Mouse (Mus musculus) layer of hippocampus, postnatal 36 days (tissue): ENCODE results near the gene Nfic. TPM values are rescaled to one million over a fixed set of nuclear protein-coding genes. Genes with fewer than 3 reads are reported as not detected.
A peak's percentile ranks its signal among the peaks of the same experiment; 100 is the strongest.

Experiments used
- DNase-seq, 2 experiments: peaks; one replicate each; pipeline ENCODE4 v3.0.0; 2022
- total RNA-seq, 2 experiments: library from RNA; stranded (reverse); gene quantifications; 2 replicates each; pipeline ENCODE4 v1.2.3; 2021

The Nfic gene
- total RNA-seq, 2 experiments from 2014 or later: 55.3 to 55.8 TPM

DNA sequence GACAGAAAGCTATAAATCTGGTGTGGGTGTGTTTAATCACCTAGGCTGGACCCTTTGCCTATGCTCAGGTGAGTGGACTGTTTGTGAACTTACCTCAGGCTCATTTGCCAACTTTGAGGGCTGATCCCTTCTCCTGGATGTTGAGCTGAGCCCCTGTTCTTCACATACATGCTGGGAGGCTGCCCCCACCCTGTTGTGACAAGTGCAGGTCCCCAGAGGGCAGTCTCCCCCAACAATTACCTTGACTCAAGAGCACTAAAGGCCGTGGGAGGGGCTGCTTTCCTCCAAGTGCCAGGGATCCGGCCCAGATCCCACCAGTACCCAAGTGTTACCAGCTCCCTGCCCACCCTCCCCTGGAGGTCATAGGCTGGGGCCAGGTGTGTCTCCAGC is 29.6 kb upstream of the Nfic start:
- no peak for DNase-seq

DNA sequence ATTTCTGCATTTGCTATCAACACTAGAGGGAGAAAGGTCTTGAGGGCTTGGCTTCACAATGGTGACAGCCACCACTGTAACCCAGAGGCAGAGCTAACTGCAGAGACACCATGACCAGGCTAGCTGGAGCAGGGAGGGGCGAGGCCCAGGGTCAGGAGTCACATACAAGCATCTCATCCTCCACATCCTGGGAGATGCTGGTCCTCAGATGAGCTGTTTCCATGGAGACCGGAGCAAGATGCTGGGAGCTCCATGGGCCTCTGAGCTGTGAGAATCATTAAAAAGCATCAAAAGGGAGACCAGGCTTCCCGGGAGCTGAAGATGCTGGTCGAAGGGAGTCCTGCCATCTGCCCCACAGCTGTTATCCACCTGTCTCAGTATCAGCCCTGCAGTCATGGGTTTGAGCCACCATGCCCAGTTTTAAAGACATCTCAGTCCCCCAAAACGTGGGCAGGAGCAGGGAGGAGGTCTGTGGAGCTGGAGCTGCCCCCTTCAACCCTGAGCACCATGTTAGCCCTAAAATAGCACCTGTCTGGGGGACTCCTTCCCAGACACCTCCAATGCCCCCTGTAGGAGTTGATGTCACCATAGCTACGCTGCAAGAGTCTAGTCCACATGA is 29.1 kb upstream of the Nfic start:
- DNase-seq: no peak

GRCm38 (mm10) chr10:81483983-81484382 is 28.5 kb upstream of the Nfic start:
- DNase-seq: no peak

DNA sequence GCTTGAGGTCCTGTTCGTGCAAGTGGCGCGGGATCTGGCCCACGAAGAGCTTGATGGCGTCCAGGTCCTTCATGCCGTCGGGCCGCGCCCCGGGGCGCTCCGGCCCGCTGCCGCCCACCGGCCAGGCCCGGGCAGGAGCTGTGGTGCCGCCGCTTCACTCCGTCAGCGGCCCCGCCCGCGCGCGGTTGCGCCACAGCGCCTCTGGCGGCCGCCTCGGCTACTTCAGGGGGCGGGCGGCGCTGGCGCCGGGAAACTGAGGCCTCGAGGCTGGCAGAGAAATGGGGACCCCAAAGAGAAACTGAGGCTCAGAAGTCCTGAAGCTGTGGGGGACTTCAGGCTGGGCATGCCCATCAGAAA is 27.1 kb upstream of the Nfic start, which contains the start of gene Celf5:
Celf5 (minus strand) TSS at position 177 of the 357 bp plus-strand sequence.
- DNase-seq: peak; percentile 72 to 79

- no peak for DNase-seq
Measured at GRCm38 (mm10) chr10:81481605-81482532, 26.4 kb upstream of the Nfic start.

DNA sequence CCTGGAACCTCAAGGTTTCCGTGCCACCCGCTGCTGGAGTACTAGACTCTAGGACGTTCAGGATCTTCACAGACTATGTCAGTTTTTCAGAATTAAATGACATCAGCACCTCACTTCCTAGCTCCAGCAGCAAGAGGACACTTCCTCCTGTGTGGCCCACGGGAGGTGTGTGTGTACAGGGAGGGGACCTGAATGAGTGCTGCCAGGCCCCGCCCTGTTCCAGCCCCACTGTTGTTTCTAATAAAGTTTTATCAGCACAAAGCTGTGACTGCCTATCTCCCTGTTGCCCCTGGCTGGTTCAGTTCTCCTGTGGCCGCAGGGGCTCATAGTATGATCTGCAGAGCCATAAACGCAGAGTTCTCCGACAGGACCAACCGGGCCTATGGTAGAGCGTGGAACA is 19.0 kb upstream of the Nfic start:
- no peak for DNase-seq

GRCm38 (mm10) chr10:81473003-81473451 is 17.6 kb upstream of the Nfic start:
- DNase-seq: peak; percentile 78 to 86

DNA sequence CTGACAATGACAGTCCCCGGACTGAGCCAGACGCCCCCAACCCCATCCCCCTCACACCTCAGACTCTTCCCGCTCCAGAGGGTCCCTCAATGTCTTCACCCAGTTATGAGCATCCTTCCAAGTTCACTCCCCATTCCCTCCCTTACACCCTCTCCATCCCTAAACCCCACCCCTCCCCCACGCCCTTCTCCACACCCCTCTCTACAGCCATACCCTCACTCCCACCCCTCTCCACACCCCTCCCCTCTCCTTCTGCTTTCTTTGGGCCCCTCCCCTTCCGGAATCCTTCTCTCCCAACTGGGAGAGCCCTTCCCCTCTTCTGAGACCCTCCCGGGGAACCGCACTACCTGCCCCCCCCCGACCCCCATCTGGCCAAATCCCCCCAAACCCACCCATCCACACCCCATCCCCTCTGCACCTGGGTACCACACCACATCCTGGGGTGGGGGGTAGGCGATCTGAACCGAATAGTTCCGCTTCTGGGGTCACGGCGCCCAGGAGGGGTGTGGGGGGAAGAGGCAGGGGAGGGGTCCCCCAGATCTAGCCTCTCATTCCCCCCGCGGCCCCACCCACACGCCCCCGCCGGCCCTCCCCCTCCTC is 17.1 kb upstream of the Nfic start:
- no peak for DNase-seq

GRCm38 (mm10) chr10:81470454-81470853 is 15.0 kb upstream of the Nfic start:
- DNase-seq: no peak

DNA sequence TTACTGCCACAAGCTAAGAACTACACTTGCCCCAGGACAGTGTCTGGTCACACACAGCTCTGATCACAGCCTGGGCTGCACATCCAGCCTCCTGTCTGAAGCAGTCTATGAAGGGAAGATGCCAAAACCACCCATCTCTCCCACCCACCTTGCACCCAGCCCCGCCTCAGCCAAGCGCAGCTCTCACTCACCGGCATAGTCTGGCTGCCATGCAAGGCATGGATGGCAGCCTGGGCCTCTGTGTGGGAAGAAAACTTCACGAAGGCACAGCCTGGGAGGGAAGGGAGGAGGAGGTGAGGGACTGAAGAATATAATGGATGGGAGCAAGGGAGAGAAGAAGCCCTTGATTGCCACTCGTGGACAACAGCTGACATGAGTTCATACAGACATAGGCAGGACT is 13.8 kb upstream of the Nfic start:
- DNase-seq: peak in 1 of 2 experiments; percentile 55

GRCm38 (mm10) chr10:81467670-81468235 is 12.3 kb upstream of the Nfic start:
- peak in 1 of 2 experiments; percentile 18 for DNase-seq

GRCm38 (mm10) chr10:81466881-81467280 is 11.4 kb upstream of the Nfic start:
- DNase-seq: peak in 1 of 2 experiments; percentile 4

- DNase-seq: peak in 1 of 2 experiments; percentile 1
Measured at GRCm38 (mm10) chr10:81466066-81466465, 10.6 kb upstream of the Nfic start.

- peak; percentile 3 to 4 for DNase-seq
Measured at GRCm38 (mm10) chr10:81465265-81465645, 9.8 kb upstream of the Nfic start.

GRCm38 (mm10) chr10:81464405-81465264 is 9.2 kb upstream of the Nfic start:
- DNase-seq: peak; percentile 15 to 21

- DNase-seq: peak; percentile 1 to 10
Measured at GRCm38 (mm10) chr10:81463531-81463930, 8.1 kb upstream of the Nfic start.

- DNase-seq: no peak
Measured at GRCm38 (mm10) chr10:81462917-81463316, 7.5 kb upstream of the Nfic start.

DNA sequence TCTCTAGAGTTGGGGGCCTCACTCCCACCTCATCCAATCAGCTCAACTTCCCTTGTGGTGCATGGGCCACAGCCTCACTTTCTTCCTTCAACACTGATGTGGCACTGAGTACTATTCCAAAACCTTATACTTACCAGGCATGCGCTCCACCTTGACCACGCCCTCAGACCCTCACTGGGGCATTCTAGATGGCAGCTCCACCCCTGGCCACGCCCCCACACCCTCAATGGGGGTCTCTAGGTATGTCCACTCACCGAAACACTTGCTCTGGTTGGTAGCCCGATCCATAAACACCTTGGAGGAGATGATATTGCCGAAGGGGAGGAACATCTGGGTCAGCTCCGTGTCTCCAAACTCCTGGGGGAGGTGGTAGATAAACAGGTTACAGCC is 7.0 kb upstream of the Nfic start:
- DNase-seq: peak in 1 of 2 experiments; percentile 2

- no peak for DNase-seq
Measured at GRCm38 (mm10) chr10:81461673-81462414, 6.4 kb upstream of the Nfic start.

DNA sequence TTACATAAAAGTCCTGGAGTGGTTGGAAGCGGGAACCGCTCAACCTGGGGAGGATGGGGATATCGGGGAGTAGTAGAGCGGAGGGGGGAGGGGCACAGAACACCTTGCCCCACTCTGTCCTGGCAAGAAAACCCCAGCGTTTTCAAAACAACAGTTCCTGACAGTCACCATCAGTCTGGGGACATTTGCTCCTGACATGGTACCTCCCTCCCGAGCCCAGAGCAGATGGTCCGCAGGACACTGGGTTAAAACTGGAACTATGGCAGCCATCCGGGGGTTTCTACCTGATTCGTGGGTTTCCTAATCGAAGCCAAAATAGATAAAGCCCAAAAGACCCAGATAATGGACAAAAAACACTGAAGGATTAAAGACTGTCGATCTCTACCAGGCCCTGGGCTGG is 5.5 kb upstream of the Nfic start:
- DNase-seq: no peak

- DNase-seq: no peak
Measured at GRCm38 (mm10) chr10:81460471-81460870, 5.0 kb upstream of the Nfic start.
